Mouse (Mus musculus) stomach, embryonic 14.5 days (tissue): ENCODE results near the gene Gm27179. TPM values are rescaled to one million over a fixed set of nuclear protein-coding genes. Genes with fewer than 3 reads are reported as not detected.
"Not testable (repeated sequence)": the region's sequence is repeated elsewhere in the genome, so short reads cannot be mapped to it uniquely, and the experiment has no call there.

Experiments
- ATAC-seq: fragments of 200-750 bp; cut with Nextera tagmentation; 2 replicates; pipeline ENCODE4 v1.8.0; 2017; ENCODE audit warnings: low read depth, moderate TSS enrichment; ENCODE audit not compliant: insufficient number of reproducible peaks, insufficient read depth, low FRiP score
- H3K27ac ChIP-seq: fragments of 300-500 bp; sonication (generic); 2 replicates; pipeline ENCODE4 v1.5.1; 2014; ENCODE audit warnings: mild to moderate bottlenecking, low read length, moderate library complexity, mixed read lengths
- H3K27me3 ChIP-seq: fragments of 300-500 bp; sonication (generic); 2 replicates; pipeline ENCODE4 v1.6.1; 2014; ENCODE audit warnings: low read length, control low read depth, mixed read lengths; ENCODE audit not compliant: control insufficient read depth, insufficient read depth
- H3K36me3 ChIP-seq: fragments of 300-500 bp; sonication (generic); 2 replicates; pipeline ENCODE4 v1.6.1; 2014; ENCODE audit warnings: mild to moderate bottlenecking, control low read depth, low read length, moderate library complexity, mixed read lengths; ENCODE audit not compliant: control insufficient read depth, insufficient read depth
- H3K4me1 ChIP-seq: fragments of 300-500 bp; sonication (generic); 2 replicates; pipeline ENCODE4 v1.6.1; 2014; ENCODE audit warnings: low read length, control low read depth, mixed read lengths; ENCODE audit not compliant: control insufficient read depth, insufficient read depth
- H3K4me2 ChIP-seq: fragments of 300-500 bp; sonication (generic); replicated peaks from 2 replicates; pipeline ENCODE4 v1.6.1; 2014; ENCODE audit warnings: low read depth, low read length, control low read depth
- H3K4me3 ChIP-seq: fragments of 300-500 bp; sonication (generic); 2 replicates; pipeline ENCODE4 v1.5.1; 2014; ENCODE audit warnings: low read depth, low read length, control low read depth
- H3K9ac ChIP-seq: fragments of 300-500 bp; sonication (generic); replicated peaks from 2 replicates; pipeline ENCODE4 v1.6.1; 2014; ENCODE audit warnings: low read depth, mild to moderate bottlenecking, control low read depth, low read length, moderate library complexity, mixed read lengths
- H3K9me3 ChIP-seq: fragments of 300-500 bp; sonication (generic); 2 replicates; pipeline ENCODE4 v1.6.1; 2016; ENCODE audit warnings: low read depth, low read length, control low read depth; ENCODE audit not compliant: control insufficient read depth
- WGBS: fragments of 180-500 bp; shearing (Covaris S2); extraction: QIAGEN DNeasy Blood & Tissue Kit; methylation state at CpG from one replicate; pipeline ENCODE4 v1.1.7; 2014; 5-methylcytosine and 5-hydroxymethylcytosine counted together
- polyA plus RNA-seq: library from polyadenylated mRNA; unstranded; fragments of >200 nt; fragmentation: Nextera tagmentation; extraction: Ambion mirVana; gene quantifications from 2 replicates; pipeline ENCODE4 v1.2.1, GENCODE M21; 2014

Gm27179 gene
- polyA plus RNA-seq, 1 experiment from 2014 or later: not detected

DNA sequence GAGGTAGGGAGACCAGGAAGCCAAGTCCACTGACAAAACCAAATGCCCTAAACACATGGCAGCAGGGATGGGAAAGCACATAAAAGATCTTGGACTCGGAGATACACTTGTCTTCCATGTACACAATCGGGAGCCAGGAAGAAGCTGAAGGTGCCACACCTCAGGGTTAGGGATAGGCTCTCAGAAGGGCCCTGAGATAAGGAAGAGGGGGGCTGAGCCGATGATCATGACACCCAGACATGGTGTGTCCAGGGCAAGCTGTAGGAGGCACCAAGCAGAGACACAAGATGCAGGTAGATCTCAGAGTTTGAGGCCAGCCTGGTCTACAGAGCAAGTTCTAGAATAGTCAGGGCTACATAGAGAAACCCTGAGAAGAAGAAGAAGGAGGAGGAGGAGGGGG, 17.8 kb downstream of the Gm27179 start:
- not testable (repeated sequence) for H3K27ac ChIP-seq, H3K9me3 ChIP-seq, H3K9ac ChIP-seq, H3K27me3 ChIP-seq, H3K4me1 ChIP-seq, H3K4me2 ChIP-seq, H3K36me3 ChIP-seq, ATAC-seq, H3K4me3 ChIP-seq
- no CpG with 5 or more reads among the region's 3 CpGs for WGBS

- H3K27me3 ChIP-seq: not testable (repeated sequence)
Measured at GRCm38 (mm10) chr14:69488001-69488400, 24.3 kb downstream of the Gm27179 start.

GRCm38 (mm10) chr14:69485466-69486135, 26.7 kb downstream of the Gm27179 start:
- H3K27ac ChIP-seq, H3K9ac ChIP-seq, ATAC-seq, H3K27me3 ChIP-seq, H3K9me3 ChIP-seq, H3K4me3 ChIP-seq, H3K4me2 ChIP-seq, H3K36me3 ChIP-seq, H3K4me1 ChIP-seq: not testable (repeated sequence)
- no CpG with 5 or more reads among the region's 18 CpGs for WGBS

More at GRCm38 (mm10) chr14:69488001-69488400, 24.3 kb downstream of the Gm27179 start:
- H3K36me3 ChIP-seq, H3K4me2 ChIP-seq, H3K27ac ChIP-seq, H3K4me3 ChIP-seq, H3K9me3 ChIP-seq, H3K4me1 ChIP-seq, ATAC-seq, H3K9ac ChIP-seq: not testable (repeated sequence)
- WGBS: no CpG with 5 or more reads among the region's 10 CpGs

GRCm38 (mm10) chr14:69473941-69474646, 38.3 kb downstream of the Gm27179 start:
- not testable (repeated sequence) for H3K36me3 ChIP-seq, H3K4me2 ChIP-seq, H3K9ac ChIP-seq, H3K4me1 ChIP-seq, ATAC-seq, H3K27ac ChIP-seq, H3K9me3 ChIP-seq, H3K4me3 ChIP-seq, H3K27me3 ChIP-seq
- no CpG with 5 or more reads among the region's 11 CpGs for WGBS

DNA sequence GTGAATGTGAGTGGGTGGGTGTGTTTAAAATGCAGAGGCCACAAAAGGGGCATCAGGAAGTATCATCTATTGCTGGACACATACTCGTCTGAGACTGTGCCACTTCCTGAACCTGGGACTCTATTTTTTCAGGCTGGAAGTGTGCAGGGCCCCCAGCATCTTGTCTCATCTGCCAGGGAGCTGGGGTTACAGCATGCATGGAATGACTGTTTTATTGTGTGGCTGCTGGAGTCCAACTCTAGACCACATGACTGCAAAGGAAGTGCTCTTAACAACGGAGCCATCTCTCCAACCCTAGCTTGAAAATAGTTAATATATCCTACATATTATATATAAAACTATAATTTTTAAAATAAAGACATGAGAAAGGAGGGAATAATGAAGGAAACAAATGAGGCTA, 39.0 kb downstream of the Gm27179 start:
- H3K4me2 ChIP-seq, H3K36me3 ChIP-seq, H3K4me1 ChIP-seq, H3K9ac ChIP-seq, H3K27me3 ChIP-seq, H3K27ac ChIP-seq, ATAC-seq, H3K4me3 ChIP-seq, H3K9me3 ChIP-seq: not testable (repeated sequence)
- WGBS: no CpG with 5 or more reads among the region's 2 CpGs

DNA sequence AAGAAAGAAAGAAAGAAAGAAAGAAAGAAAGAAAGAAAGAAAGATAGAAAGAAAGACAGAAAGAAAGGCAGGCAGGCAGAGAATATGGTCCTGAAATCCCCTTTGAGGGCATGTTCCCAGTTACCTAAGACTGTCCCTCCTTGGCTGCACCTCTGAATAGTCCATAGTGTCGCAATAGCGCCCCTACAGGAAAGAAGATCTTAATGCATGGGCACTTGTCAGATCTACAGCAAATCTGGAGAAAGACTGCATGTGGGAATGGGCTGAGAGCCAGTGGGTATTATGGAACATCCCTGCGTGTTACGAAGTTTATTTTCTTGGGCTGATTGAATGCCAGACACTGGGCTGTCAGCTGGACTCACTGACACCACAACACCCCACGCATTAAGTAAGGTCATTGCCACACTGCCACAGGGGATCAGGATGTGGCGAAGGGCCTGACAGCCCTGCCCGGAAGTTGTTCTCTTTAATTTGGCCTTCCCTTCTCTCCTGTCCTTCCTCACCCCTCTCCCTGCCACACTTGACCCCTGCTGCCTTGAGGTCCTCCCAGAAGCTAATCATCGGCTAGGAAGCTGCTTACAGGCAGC, 42.1 kb downstream of the Gm27179 start:
- not testable (repeated sequence) for H3K4me1 ChIP-seq, H3K9ac ChIP-seq, H3K36me3 ChIP-seq, ATAC-seq, H3K9me3 ChIP-seq, H3K27ac ChIP-seq, H3K27me3 ChIP-seq, H3K4me3 ChIP-seq, H3K4me2 ChIP-seq
- WGBS: no CpG with 5 or more reads among the region's 8 CpGs

GRCm38 (mm10) chr14:69467612-69468366, 44.6 kb downstream of the Gm27179 start:
- not testable (repeated sequence) for H3K4me3 ChIP-seq, H3K4me1 ChIP-seq, H3K36me3 ChIP-seq, H3K4me2 ChIP-seq, H3K9me3 ChIP-seq, ATAC-seq, H3K9ac ChIP-seq, H3K27me3 ChIP-seq, H3K27ac ChIP-seq
- no CpG with 5 or more reads among the region's 17 CpGs for WGBS

GRCm38 (mm10) chr14:69464465-69464864, 47.9 kb downstream of the Gm27179 start:
- H3K4me3 ChIP-seq, H3K9me3 ChIP-seq, H3K4me2 ChIP-seq, ATAC-seq, H3K27ac ChIP-seq, H3K27me3 ChIP-seq, H3K9ac ChIP-seq, H3K36me3 ChIP-seq, H3K4me1 ChIP-seq: not testable (repeated sequence)
- WGBS: no CpG with 5 or more reads among the region's 4 CpGs
